Mouse (Mus musculus): ENCODE results near the gene B4galnt1. TPM values are rescaled to one million over a fixed set of nuclear protein-coding genes. Genes with fewer than 3 reads are reported as not detected.

The B4galnt1 gene
- polyA plus RNA-seq, 1 experiment from 2014 or later = 3.8 TPM

DNA sequence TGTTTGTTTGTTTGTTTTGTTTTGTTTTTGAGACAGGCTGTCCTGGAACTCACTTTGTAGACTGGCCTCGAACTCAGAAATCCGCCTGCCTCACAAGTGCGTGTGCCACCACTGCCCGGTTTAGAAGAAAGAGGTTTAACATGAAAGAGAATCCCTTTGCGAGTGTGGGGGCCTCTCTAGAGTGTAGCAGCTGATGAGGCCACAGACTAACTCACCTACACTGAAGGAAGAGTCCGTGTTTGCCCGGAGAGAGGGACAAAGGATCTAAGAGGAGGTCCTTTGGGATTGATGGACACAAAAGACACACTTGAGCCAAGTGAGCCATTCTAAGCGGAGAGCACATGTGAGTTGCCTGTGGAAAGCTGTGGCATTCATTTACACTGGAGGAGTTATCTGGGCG lies 12.2 kb downstream of the B4galnt1 start:
- DNase-seq (ENCODE audit: low spot score) = no peak
- peak overlapping the region; percentile 51 for H3K4me3 ChIP-seq
- peaks cover 41% of the 10 kb centered on the region for H3K4me1 ChIP-seq
- H3K27ac ChIP-seq (replicated peaks) = no peak overlapping the region
- 21% methylated on average over 9 of the region's 9 CpGs for WGBS
- H3K27me3 ChIP-seq (replicated peaks; ENCODE audit: low read depth, poor library complexity, severe bottlenecking) = peaks cover 69% of the 10 kb centered on the region
- no peaks in the 10 kb centered on the region for H3K36me3 ChIP-seq (replicated peaks)
- H3K9me3 ChIP-seq = no peaks in the 10 kb centered on the region

GRCm38 (mm10) chr10:127177719-127178118 lies 12.7 kb downstream of the B4galnt1 start:
- H3K4me3 ChIP-seq = peak overlapping the region; percentile 51
- H3K27me3 ChIP-seq (replicated peaks; ENCODE audit: low read depth, poor library complexity, severe bottlenecking) = peaks cover 73% of the 10 kb centered on the region
- peaks cover 41% of the 10 kb centered on the region for H3K4me1 ChIP-seq
- peaks cover 3% of the 10 kb centered on the region for H3K36me3 ChIP-seq (replicated peaks)
- no peak overlapping the region for H3K27ac ChIP-seq (replicated peaks)
- no peaks in the 10 kb centered on the region for H3K9me3 ChIP-seq
- 1% methylated on average over 23 of the region's 23 CpGs for WGBS
- DNase-seq (ENCODE audit: low spot score) = peak; percentile 90

- peaks cover 45% of the 10 kb centered on the region for H3K4me1 ChIP-seq
- no peaks in the 10 kb centered on the region for H3K9me3 ChIP-seq
- no peak overlapping the region; the same call in 1 of the 2 replicates for H3K27ac ChIP-seq (replicated peaks)
- peak; percentile 38 for DNase-seq (ENCODE audit: low spot score)
- WGBS = 5% methylated on average over 41 of the region's 41 CpGs
- H3K36me3 ChIP-seq (replicated peaks) = peaks cover 10% of the 10 kb centered on the region
- peak overlapping the region; percentile 51 for H3K4me3 ChIP-seq
- peaks cover 80% of the 10 kb centered on the region for H3K27me3 ChIP-seq (replicated peaks; ENCODE audit: low read depth, poor library complexity, severe bottlenecking)
Measured at GRCm38 (mm10) chr10:127178286-127179027, 13.4 kb downstream of the B4galnt1 start.

GRCm38 (mm10) chr10:127179871-127180694 lies 15.1 kb downstream of the B4galnt1 start, which contains the start of gene Slc26a10:
Gene Slc26a10 (minus strand): TSS chr10:127180645.
- peaks cover 60% of the 10 kb centered on the region for H3K4me1 ChIP-seq
- peak; percentile 49 for DNase-seq (ENCODE audit: low spot score)
- peak within 1 kb of the TSS; percentile 45 for H3K4me3 ChIP-seq

DNA sequence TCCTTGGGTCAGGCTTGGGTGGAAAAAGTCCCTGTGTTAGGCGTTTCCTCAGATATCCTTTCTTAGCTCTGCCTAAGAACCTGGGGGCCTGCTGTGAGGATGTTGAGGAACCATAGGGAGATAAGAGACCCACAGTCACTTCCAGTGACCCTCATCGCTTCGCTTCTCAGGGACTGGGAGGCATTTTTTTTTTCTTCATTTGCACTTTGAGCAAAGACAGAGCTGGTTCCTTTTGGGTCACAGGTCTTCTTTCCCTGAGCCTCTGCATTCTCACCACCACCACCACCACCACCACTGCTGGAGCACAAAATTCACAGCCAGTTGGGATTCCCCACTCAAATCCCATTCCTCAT lies 15.6 kb downstream of the B4galnt1 start:
- DNase-seq (ENCODE audit: low spot score) = no peak
- Histone ChIP-seq H3K4me1 (peaks cover 65% of the 10 kb centered on the region), H3K27me3 (replicated peaks; ENCODE audit: low read depth, poor library complexity, severe bottlenecking) (peaks cover 99% of the 10 kb centered on the region), H3K4me3 (no peak overlapping the region), H3K9me3 (no peaks in the 10 kb centered on the region), H3K27ac (replicated peaks) (no peak overlapping the region), H3K36me3 (replicated peaks) (peaks cover 27% of the 10 kb centered on the region)
- 18% methylated on average over 3 of the region's 3 CpGs for WGBS

More at GRCm38 (mm10) chr10:127179871-127180694, 15.1 kb downstream of the B4galnt1 start, which contains the start of gene Slc26a10:
- peaks cover 96% of the 10 kb centered on the region for H3K27me3 ChIP-seq (replicated peaks; ENCODE audit: low read depth, poor library complexity, severe bottlenecking)
- peaks cover 21% of the 10 kb centered on the region for H3K36me3 ChIP-seq (replicated peaks)
- no peaks in the 10 kb centered on the region for H3K9me3 ChIP-seq
- WGBS = 2% methylated on average over 34 of the region's 34 CpGs
- peak within 1 kb of the TSS; percentile 35; the same call in 1 of the 2 replicates for H3K27ac ChIP-seq (replicated peaks)

GRCm38 (mm10) chr10:127181566-127181965 lies 16.5 kb downstream of the B4galnt1 start:
- 73% methylated on average over 6 of the region's 6 CpGs for WGBS
- no peak overlapping the region for H3K27ac ChIP-seq (replicated peaks)
- DNase-seq (ENCODE audit: low spot score) = no peak
- H3K9me3 ChIP-seq = no peaks in the 10 kb centered on the region
- no peak overlapping the region for H3K4me3 ChIP-seq
- peaks cover 90% of the 10 kb centered on the region for H3K27me3 ChIP-seq (replicated peaks; ENCODE audit: low read depth, poor library complexity, severe bottlenecking)
- H3K4me1 ChIP-seq = peaks cover 62% of the 10 kb centered on the region
- H3K36me3 ChIP-seq (replicated peaks) = peaks cover 34% of the 10 kb centered on the region

DNA sequence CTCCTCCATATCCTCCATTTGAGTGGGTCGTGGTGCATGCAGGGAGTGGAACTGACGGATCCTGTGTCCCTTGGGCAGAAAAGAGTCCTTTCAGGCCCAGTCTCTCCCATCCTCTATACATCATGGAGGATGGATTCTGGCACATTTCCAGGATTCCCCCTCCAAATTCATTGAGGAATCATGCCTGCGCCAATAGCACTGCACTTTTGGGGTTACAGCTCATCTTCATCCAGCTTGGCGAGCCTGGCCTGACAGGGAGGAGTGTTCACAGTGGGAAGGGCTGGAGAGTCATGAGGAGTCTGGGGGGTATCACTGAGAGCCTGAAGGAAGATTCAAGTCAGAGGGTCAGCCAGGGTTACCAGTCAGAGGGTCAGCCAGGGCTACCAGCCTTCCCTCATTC lies 17.6 kb downstream of the B4galnt1 start:
- peaks cover 62% of the 10 kb centered on the region for H3K4me1 ChIP-seq
- H3K36me3 ChIP-seq (replicated peaks) = peaks cover 43% of the 10 kb centered on the region
- peaks cover 79% of the 10 kb centered on the region for H3K27me3 ChIP-seq (replicated peaks; ENCODE audit: low read depth, poor library complexity, severe bottlenecking)
- WGBS = 89% methylated on average over 4 of the region's 4 CpGs
- no peaks in the 10 kb centered on the region for H3K9me3 ChIP-seq
- no peak for DNase-seq (ENCODE audit: low spot score)
- no peak overlapping the region for H3K4me3 ChIP-seq
- no peak overlapping the region for H3K27ac ChIP-seq (replicated peaks)

DNA sequence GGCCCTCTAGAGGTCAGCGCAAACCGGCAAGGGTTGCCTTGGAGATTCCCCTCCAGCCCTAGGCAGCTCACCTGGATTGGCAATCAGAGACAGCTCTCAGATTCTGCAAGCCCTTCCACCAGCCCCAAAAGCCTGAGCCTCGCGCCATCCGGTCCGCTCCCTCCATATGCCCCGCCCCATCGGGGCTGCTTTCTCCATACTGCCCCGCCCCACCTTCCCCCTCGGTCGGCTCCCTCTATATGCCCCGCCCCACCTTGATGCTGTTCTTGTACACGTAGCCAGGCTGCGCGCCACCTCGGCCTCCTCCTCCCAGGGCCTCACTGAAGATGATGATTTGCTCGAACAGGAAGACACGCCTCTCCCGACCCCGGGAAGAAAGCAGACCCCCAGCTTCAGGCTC lies 18.7 kb downstream of the B4galnt1 start:
- peak overlapping the region; percentile 43 for H3K4me3 ChIP-seq
- H3K27me3 ChIP-seq (replicated peaks; ENCODE audit: low read depth, poor library complexity, severe bottlenecking) = peaks cover 68% of the 10 kb centered on the region
- peak; percentile 57 for DNase-seq (ENCODE audit: low spot score)
- 11% methylated on average over 20 of the region's 20 CpGs for WGBS
- peaks cover 43% of the 10 kb centered on the region for H3K36me3 ChIP-seq (replicated peaks)
- no peaks in the 10 kb centered on the region for H3K9me3 ChIP-seq
- no peak overlapping the region for H3K27ac ChIP-seq (replicated peaks)
- peaks cover 62% of the 10 kb centered on the region for H3K4me1 ChIP-seq

- peaks cover 64% of the 10 kb centered on the region for H3K4me1 ChIP-seq
Measured at GRCm38 (mm10) chr10:127185101-127185500, 20.1 kb downstream of the B4galnt1 start.

DNA sequence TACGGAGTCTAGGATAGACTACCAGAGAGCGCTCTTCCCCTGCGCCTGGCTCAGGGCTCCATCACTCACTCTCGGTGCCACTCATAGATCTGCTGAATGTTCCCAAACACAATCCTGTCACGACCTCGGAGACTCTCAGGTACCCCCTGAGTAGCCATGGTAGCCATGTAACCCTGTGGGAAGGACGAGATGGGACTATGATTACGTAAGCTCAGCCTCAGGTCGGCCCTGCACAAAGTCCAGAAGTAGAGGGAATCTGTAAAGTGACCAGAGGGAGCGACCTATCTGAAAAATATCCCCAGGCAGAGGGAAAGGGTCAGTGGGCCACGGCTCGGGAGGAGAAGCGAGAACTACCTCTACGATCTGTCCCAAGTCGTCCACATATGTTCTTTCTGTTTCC lies 20.5 kb downstream of the B4galnt1 start:
- no peak overlapping the region for H3K27ac ChIP-seq (replicated peaks)
- WGBS = 78% methylated on average over 15 of the region's 15 CpGs
- H3K9me3 ChIP-seq = no peaks in the 10 kb centered on the region
- H3K4me1 ChIP-seq = peaks cover 64% of the 10 kb centered on the region
- H3K27me3 ChIP-seq (replicated peaks; ENCODE audit: low read depth, poor library complexity, severe bottlenecking) = peaks cover 50% of the 10 kb centered on the region
- H3K36me3 ChIP-seq (replicated peaks) = peaks cover 44% of the 10 kb centered on the region
- H3K4me3 ChIP-seq = peak overlapping the region; percentile 43; the same call in 1 of the 2 replicates
- DNase-seq (ENCODE audit: low spot score) = no peak

More at GRCm38 (mm10) chr10:127185101-127185500, 20.1 kb downstream of the B4galnt1 start:
- H3K36me3 ChIP-seq (replicated peaks) = peaks cover 43% of the 10 kb centered on the region
- 78% methylated on average over 9 of the region's 9 CpGs for WGBS
- no peaks in the 10 kb centered on the region for H3K9me3 ChIP-seq
- H3K27ac ChIP-seq (replicated peaks) = no peak overlapping the region
- H3K4me3 ChIP-seq = peak overlapping the region; percentile 43; the same call in 1 of the 2 replicates
- DNase-seq (ENCODE audit: low spot score) = no peak
- peaks cover 55% of the 10 kb centered on the region for H3K27me3 ChIP-seq (replicated peaks; ENCODE audit: low read depth, poor library complexity, severe bottlenecking)

GRCm38 (mm10) chr10:127186451-127186850 lies 21.4 kb downstream of the B4galnt1 start:
- Histone ChIP-seq H3K36me3 (replicated peaks) (peaks cover 54% of the 10 kb centered on the region), H3K9me3 (no peaks in the 10 kb centered on the region), H3K4me3 (peak overlapping the region; percentile 90; the same call in 1 of the 2 replicates), H3K27ac (replicated peaks) (no peak overlapping the region), H3K27me3 (replicated peaks; ENCODE audit: low read depth, poor library complexity, severe bottlenecking) (peaks cover 41% of the 10 kb centered on the region), H3K4me1 (peaks cover 72% of the 10 kb centered on the region)
- no peak for DNase-seq (ENCODE audit: low spot score)
- WGBS = 91% methylated on average over 1 of the region's 1 CpGs

DNA sequence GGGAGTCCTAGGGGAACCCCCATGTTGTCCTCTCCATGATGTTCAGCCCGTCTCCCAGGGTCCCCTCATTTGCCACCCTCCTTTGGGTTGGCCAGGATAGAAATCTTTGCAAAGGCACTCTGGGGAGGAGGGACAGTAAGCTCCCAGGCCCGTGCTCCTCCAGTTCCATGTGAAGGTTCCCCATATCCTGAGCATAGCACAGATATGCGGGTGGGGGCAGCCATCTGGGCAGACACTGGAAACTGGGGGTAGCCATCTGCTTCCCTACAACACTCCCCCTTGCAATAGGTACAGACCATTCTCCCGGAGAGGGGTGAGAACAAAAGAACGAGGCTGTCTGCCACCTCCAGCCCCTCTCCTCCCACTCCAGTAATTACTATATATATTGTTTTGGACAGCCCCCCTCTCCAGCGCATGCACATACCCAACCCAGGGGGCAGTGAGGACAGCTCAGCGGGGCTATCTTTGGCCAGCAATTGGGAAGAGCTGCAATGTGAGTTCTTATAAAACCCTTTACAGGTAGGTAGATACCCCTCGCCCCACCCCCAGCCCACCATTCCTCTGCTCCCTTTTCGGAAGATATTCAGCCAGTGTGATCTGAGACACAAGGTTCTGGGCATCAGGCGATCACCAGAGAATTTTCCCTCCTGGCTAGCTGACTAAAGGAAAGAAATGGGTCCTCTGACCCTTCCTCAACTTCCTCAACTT lies 22.5 kb downstream of the B4galnt1 start:
- H3K27ac ChIP-seq (replicated peaks) = peak overlapping the region; percentile 97
- peaks cover 61% of the 10 kb centered on the region for H3K36me3 ChIP-seq (replicated peaks)
- H3K27me3 ChIP-seq (replicated peaks; ENCODE audit: low read depth, poor library complexity, severe bottlenecking) = peaks cover 30% of the 10 kb centered on the region
- peak; percentile 24 for DNase-seq (ENCODE audit: low spot score)
- no peaks in the 10 kb centered on the region for H3K9me3 ChIP-seq
- peak overlapping the region; percentile 90 for H3K4me3 ChIP-seq
- 50% methylated on average over 10 of the region's 10 CpGs for WGBS
- H3K4me1 ChIP-seq = peaks cover 78% of the 10 kb centered on the region
